Mouse (Mus musculus) hindbrain, embryonic 14.5 days (tissue): ENCODE data around the gene Gdf11. TPM values are rescaled to one million over a fixed set of nuclear protein-coding genes. Genes with fewer than 3 reads are reported as not detected.

Source experiments
- ATAC-seq: fragments of 200-750 bp; cut with Nextera tagmentation; 2 replicates; pipeline ENCODE4 v1.8.0; 2017; ENCODE audit warnings: moderate number of reproducible peaks, mild to moderate bottlenecking, moderate TSS enrichment, moderate library complexity; ENCODE audit not compliant: low FRiP score
- DNase-seq: peaks from one replicate; pipeline ENCODE4 v3.0.0-alpha.2; 2015; ENCODE audit warnings: low spot score
- H3K27ac ChIP-seq: fragments of 300-500 bp; sonication (generic); 2 replicates; pipeline ENCODE4 v1.5.1; 2014; ENCODE audit warnings: mild to moderate bottlenecking, moderate library complexity
- H3K27me3 ChIP-seq: fragments of 300-500 bp; sonication (generic); 2 replicates; pipeline ENCODE4 v1.6.1; 2014; ENCODE audit warnings: mild to moderate bottlenecking, low read length, mixed read lengths; ENCODE audit not compliant: control insufficient read depth, insufficient read depth
- H3K36me3 ChIP-seq: fragments of 300-500 bp; sonication (generic); replicated peaks from 2 replicates; pipeline ENCODE4 v1.6.1; 2014; ENCODE audit not compliant: control insufficient read depth, insufficient read depth
- H3K4me1 ChIP-seq: fragments of 300-500 bp; sonication (generic); replicated peaks from 2 replicates; pipeline ENCODE4 v1.6.1; 2014; ENCODE audit warnings: antibody characterized with exemption, low read length, mixed read lengths; ENCODE audit not compliant: control insufficient read depth, insufficient read depth
- H3K4me2 ChIP-seq: fragments of 300-500 bp; sonication (generic); replicated peaks from 2 replicates; pipeline ENCODE4 v1.6.1; 2014; ENCODE audit warnings: mild to moderate bottlenecking, moderate library complexity
- H3K4me3 ChIP-seq: fragments of 300-500 bp; sonication (generic); replicated peaks from 2 replicates; pipeline ENCODE4 v1.5.1; 2014; ENCODE audit warnings: mild to moderate bottlenecking, low read length
- H3K9ac ChIP-seq: fragments of 300-500 bp; sonication (generic); 2 replicates; pipeline ENCODE4 v1.6.1; 2014
- H3K9me3 ChIP-seq: fragments of 300-500 bp; sonication (generic); 2 replicates; pipeline ENCODE4 v1.6.1; 2016; ENCODE audit warnings: low read length; ENCODE audit not compliant: control insufficient read depth
- WGBS: fragments of 180-500 bp; shearing (Covaris S2); extraction: QIAGEN DNeasy Blood & Tissue Kit; methylation state at CpG from one replicate; pipeline ENCODE4 v1.1.7; 2014; 5-methylcytosine and 5-hydroxymethylcytosine counted together
- polyA plus RNA-seq: library from polyadenylated mRNA; unstranded; fragments of >200 nt; fragmentation: Nextera tagmentation; extraction: Ambion mirVana; gene quantifications from 2 replicates; pipeline ENCODE4 v1.2.1, GENCODE M21; 2014

Gene Gdf11
- polyA plus RNA-seq, 1 experiment from 2014 or later = 5.9 TPM

DNA sequence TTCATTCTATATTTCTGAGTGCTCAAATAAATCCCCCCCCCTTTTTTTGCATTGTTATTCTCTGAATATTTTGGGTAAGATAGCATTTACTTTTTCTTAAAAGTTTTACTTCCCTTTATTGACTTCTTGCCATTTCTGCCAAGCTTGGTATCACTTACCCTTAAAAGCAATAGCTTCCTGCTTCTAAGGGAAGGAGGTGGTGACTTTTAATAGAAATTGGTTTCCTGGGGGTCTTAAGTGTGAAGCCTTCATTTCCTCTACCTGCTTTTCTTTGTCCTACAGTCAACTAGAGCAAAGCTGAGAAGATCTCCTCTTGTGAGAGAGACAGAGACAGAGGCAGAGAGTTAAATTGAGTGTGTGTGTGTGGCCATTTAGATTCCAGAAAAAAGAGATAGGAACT, 30.3 kb downstream of the Gdf11 start:
- ATAC-seq (no peak), DNase-seq (no peak)
- no peak overlapping the region for H3K4me2 ChIP-seq
- H3K9me3 ChIP-seq = no peaks in the 10 kb centered on the region
- peaks cover 50% of the 10 kb centered on the region for H3K36me3 ChIP-seq
- no peaks in the 10 kb centered on the region for H3K27me3 ChIP-seq
- H3K4me3 ChIP-seq = no peak overlapping the region
- no peaks in the 10 kb centered on the region for H3K4me1 ChIP-seq
- H3K9ac ChIP-seq = no peak overlapping the region
- H3K27ac ChIP-seq = no peak overlapping the region

GRCm38 (mm10) chr10:128850339-128850738, 41.2 kb downstream of the Gdf11 start:
- Histone ChIP-seq H3K9me3 (no peaks in the 10 kb centered on the region), H3K27me3 (no peaks in the 10 kb centered on the region), H3K4me3 (no peak overlapping the region), H3K27ac (no peak overlapping the region), H3K4me1 (no peaks in the 10 kb centered on the region), H3K9ac (no peak overlapping the region), H3K4me2 (no peak overlapping the region), H3K36me3 (peaks cover 69% of the 10 kb centered on the region)
- 77% methylated on average over 3 of the region's 3 CpGs for WGBS
- ATAC-seq = no peak
- no peak for DNase-seq

- H3K4me1 ChIP-seq = no peaks in the 10 kb centered on the region
- no peak overlapping the region for H3K9ac ChIP-seq
- no peak overlapping the region for H3K27ac ChIP-seq
- DNase-seq (no peak), ATAC-seq (no peak)
- peaks cover 74% of the 10 kb centered on the region for H3K36me3 ChIP-seq
- no peaks in the 10 kb centered on the region for H3K9me3 ChIP-seq
- no peak overlapping the region for H3K4me2 ChIP-seq
- 84% methylated on average over 2 of the region's 2 CpGs for WGBS
- H3K27me3 ChIP-seq = no peaks in the 10 kb centered on the region
- H3K4me3 ChIP-seq = no peak overlapping the region
Observed at GRCm38 (mm10) chr10:128848426-128848825, 43.1 kb downstream of the Gdf11 start.

DNA sequence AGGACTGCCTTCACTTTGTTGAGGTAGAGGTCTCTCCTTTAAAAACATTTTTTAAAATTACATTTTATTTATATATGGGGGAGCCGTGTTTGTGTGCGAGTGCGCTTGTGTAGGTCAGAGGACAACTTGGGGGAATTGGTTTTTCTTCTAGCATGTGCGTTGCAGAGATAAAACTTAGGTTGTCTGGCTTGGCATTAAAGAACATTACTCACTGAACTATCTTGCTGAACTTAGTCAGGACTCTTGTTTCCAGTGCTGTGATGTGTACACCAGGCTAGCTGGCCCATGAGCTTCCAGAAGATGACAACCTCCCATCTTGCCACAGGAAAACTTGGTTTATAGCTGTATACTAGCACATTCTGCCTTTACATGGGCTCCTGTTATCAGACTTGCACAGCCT, 44.9 kb downstream of the Gdf11 start:
- WGBS = 96% methylated on average over 4 of the region's 4 CpGs
- ATAC-seq (no peak), DNase-seq (no peak)
- Histone ChIP-seq H3K9me3 (no peaks in the 10 kb centered on the region), H3K27ac (no peak overlapping the region), H3K4me1 (no peaks in the 10 kb centered on the region), H3K36me3 (peaks cover 80% of the 10 kb centered on the region), H3K4me3 (no peak overlapping the region), H3K27me3 (no peaks in the 10 kb centered on the region), H3K9ac (no peak overlapping the region), H3K4me2 (no peak overlapping the region)

DNA sequence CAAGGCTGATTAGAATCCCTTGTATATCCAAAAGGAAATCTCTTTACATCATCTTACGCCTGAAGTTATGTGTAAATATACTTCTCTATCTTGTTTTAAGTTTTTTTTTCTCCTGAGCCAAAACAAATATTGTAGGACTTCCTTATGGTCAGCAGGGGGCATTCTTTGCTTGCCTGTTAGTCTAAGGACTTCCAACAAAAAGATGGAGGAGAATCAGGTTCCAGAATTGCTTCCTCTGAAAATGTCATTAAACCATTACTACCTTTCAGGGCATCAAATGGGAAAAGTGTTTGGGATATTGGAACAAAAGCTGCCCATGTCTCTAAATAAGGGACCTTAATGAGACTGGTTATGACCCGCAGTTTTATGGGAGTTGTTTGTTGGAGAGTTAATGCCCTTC, 46.0 kb downstream of the Gdf11 start:
- Histone ChIP-seq H3K9me3 (no peaks in the 10 kb centered on the region), H3K27ac (no peak overlapping the region), H3K9ac (no peak overlapping the region), H3K27me3 (no peaks in the 10 kb centered on the region), H3K36me3 (peaks cover 83% of the 10 kb centered on the region), H3K4me3 (no peak overlapping the region), H3K4me2 (no peak overlapping the region), H3K4me1 (no peaks in the 10 kb centered on the region)
- WGBS = 73% methylated on average over 2 of the region's 2 CpGs
- ATAC-seq = no peak
- peak; percentile 69 for DNase-seq

DNA sequence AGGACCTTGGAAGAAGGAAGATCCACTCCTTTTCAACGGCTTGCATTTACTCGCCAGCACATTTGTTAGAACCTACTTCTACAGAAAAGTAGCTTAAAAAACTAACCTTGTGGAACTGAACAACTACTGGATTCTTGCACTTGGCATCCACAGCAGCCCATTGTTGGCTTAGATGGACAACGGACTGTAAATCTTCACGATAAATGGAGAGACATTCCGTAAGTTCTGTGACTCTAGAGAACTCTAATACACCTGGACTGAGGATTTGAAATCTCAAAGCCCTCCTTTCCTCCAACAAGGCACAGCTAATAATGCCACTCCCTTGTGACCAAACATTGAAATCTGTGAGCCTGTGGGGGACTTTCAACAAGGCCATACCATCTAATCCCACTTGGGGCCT, 48.3 kb downstream of the Gdf11 start:
- Histone ChIP-seq H3K36me3 (peaks cover 84% of the 10 kb centered on the region), H3K27me3 (no peaks in the 10 kb centered on the region), H3K4me2 (no peak overlapping the region), H3K4me3 (no peak overlapping the region), H3K9ac (no peak overlapping the region), H3K9me3 (no peaks in the 10 kb centered on the region), H3K4me1 (no peaks in the 10 kb centered on the region), H3K27ac (no peak overlapping the region)
- ATAC-seq (no peak), DNase-seq (no peak)
- WGBS = 97% methylated on average over 5 of the region's 5 CpGs

DNA sequence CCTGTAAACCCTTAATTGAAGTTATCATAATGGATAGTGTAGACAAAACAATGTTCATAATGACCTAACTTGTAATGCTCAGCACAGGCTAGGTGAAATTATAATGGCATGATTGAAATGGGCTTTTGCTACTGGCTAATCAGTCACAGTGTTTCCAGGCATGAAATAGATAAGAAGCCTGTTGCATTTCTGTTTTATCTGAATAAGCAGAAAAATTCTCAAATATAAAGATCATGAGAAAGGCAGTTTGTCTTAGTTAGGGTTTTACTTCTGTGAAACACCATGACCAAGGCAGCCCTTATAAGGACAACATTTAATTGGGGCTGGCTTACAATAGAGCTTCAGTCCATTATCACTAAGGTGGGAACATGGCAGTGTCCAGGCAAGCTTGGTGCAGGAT, 50.9 kb downstream of the Gdf11 start:
- ATAC-seq (no peak), DNase-seq (no peak)
- Histone ChIP-seq H3K27me3 (no peaks in the 10 kb centered on the region), H3K27ac (no peak overlapping the region), H3K36me3 (peaks cover 84% of the 10 kb centered on the region), H3K9me3 (no peaks in the 10 kb centered on the region), H3K4me2 (no peak overlapping the region), H3K4me3 (no peak overlapping the region), H3K4me1 (no peaks in the 10 kb centered on the region), H3K9ac (no peak overlapping the region)

DNA sequence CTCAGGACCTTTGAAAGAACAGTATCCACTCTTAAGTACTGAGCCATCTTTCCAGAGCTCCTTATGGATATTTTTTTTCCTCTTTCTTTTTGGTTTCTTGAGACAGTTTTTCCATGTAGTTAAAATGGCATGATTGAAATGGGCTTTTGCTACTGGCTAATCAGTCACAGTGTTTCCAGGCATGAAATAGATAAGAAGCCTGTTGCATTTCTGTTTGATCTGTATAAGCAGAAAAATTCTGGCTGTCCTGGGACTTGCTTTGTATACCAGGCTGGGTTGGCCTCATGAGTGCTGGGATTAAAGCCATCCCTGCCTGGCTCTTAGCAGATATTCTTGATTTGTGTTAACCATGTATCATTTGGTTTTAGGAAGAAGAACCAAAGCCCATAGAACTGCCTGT, 52.1 kb downstream of the Gdf11 start:
- Histone ChIP-seq H3K27ac (no peak overlapping the region), H3K4me1 (no peaks in the 10 kb centered on the region), H3K27me3 (no peaks in the 10 kb centered on the region), H3K36me3 (peaks cover 87% of the 10 kb centered on the region), H3K9me3 (no peaks in the 10 kb centered on the region), H3K9ac (no peak overlapping the region), H3K4me3 (no peak overlapping the region), H3K4me2 (no peak overlapping the region)
- ATAC-seq (no peak), DNase-seq (no peak)

GRCm38 (mm10) chr10:128837400-128837799, 54.1 kb downstream of the Gdf11 start:
- DNase-seq (no peak), ATAC-seq (no peak)
- Histone ChIP-seq H3K9me3 (no peaks in the 10 kb centered on the region), H3K27me3 (no peaks in the 10 kb centered on the region), H3K4me1 (no peaks in the 10 kb centered on the region), H3K4me3 (no peak overlapping the region), H3K9ac (no peak overlapping the region), H3K27ac (no peak overlapping the region), H3K4me2 (no peak overlapping the region), H3K36me3 (peaks cover 86% of the 10 kb centered on the region)
